ENCODE assay signal across 14 mouse cellular contexts in the genomic region with DNA sequence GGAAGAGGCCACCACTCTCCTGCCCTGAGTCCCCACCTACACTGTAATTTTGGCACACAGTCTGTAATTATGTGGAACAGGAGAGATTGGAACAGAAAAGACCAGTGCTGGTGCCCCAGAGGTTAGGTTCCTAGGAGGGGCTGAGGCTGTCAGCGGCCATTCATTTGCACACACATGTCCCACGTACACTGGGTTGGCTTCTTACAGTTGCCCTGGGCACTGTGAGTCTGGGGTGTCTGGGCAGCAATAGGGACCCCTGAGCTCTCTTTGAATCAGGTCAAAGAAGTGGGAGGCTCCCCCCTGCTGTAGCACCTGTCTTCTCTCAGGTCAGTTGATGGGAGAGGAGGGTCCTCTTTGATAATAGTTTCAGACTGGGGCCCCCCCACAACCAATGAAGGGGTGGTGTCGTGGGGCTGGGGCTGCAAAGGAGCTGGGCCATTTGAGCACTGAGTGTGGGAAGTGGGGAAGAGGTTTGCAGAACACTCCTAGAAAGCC. TPM values are rescaled to one million over a fixed set of nuclear protein-coding genes. Genes with fewer than 3 reads are reported as not detected.
A peak's percentile ranks its signal among the peaks of the same experiment; 100 is the strongest.
DNase-seq lines count a peak whose midpoint lies in the region; ATAC-seq and TF ChIP-seq lines count a peak whose summit lies in the region.
"Had no signal": no experiment of that assay in that cellular context is flagged by ENCODE, and none has a peak within 500 bp of the region (broad histone marks: within the 10 kb centered on the region; RNA-seq: fewer than 3 reads in every experiment).

No protein-coding gene starts in this region.

- peak; percentile 29 to 37 for DNase-seq in cerebellum, adult 2 months
- DNase-seq in cerebellum, adult 9-11 months: peak; percentile 56
- DNase-seq in lung, postnatal 25 days (ENCODE audit: low spot score): no peak
- no peak for DNase-seq in heart, postnatal 14 days
- no peak for DNase-seq in limb, embryonic 10.5 days (ENCODE audit: low spot score)
- DNase-seq: kidney, adult 18-20 months had no signal

- H3K36me3 ChIP-seq in forebrain, embryonic 16.5 days (ENCODE audit: control insufficient read depth, insufficient read depth): no peaks in the 10 kb centered on the region
- H3K36me3 ChIP-seq in midbrain, embryonic 13.5 days: 0 out of 2 replicates have a peak, but pooled peaks cover 4% of the 10 kb centered on the region
- H3K36me3 ChIP-seq in limb, embryonic 10.5 days: no peaks in the 10 kb centered on the region
- H3K36me3 ChIP-seq: embryonic facial prominence, embryonic 12.5 days; heart, embryonic 15.5 days; limb, embryonic 15.5 days had no signal

- H3K27ac ChIP-seq in cerebellum, adult 2 months (ENCODE audit: insufficient read depth, low read length): peak overlapping the region; percentile 57
- peak overlapping the region; percentile 100 for H3K27ac ChIP-seq in forebrain, embryonic 16.5 days (ENCODE audit: low read length)
- peak overlapping the region; percentile 98 for H3K27ac ChIP-seq in midbrain, embryonic 13.5 days
- H3K27ac ChIP-seq in limb, embryonic 10.5 days: no peak overlapping the region
- H3K27ac ChIP-seq: heart, embryonic 15.5 days; limb, embryonic 15.5 days had no signal

- no peak for TF ChIP-seq CTCF in cerebellum, adult 2 months (IDR thresholded peaks at IDR 0.05; ENCODE audit: borderline replicate concordance, insufficient read depth, low read depth, low read length)

- no peaks in the 10 kb centered on the region for H3K27me3 ChIP-seq in cerebellum, adult 2 months (ENCODE audit: control insufficient read depth, insufficient read depth, low read length)
- no peaks in the 10 kb centered on the region for H3K27me3 ChIP-seq in forebrain, embryonic 16.5 days (replicated peaks; ENCODE audit: control insufficient read depth, insufficient read depth, low read length)
- H3K27me3 ChIP-seq in midbrain, embryonic 13.5 days: peaks cover 82% of the 10 kb centered on the region
- peaks cover 100% of the 10 kb centered on the region for H3K27me3 ChIP-seq in limb, embryonic 10.5 days (ENCODE audit: low read depth, poor library complexity, severe bottlenecking)

- TF ChIP-seq POLR2A in cerebellum, adult 2 months (IDR thresholded peaks at IDR 0.05; ENCODE audit: borderline replicate concordance, insufficient read depth, low read length): no peak

- peaks cover 26% of the 10 kb centered on the region for H3K4me1 ChIP-seq in cerebellum, adult 2 months (ENCODE audit: control insufficient read depth, insufficient read depth, low read length)
- peaks cover 52% of the 10 kb centered on the region for H3K4me1 ChIP-seq in forebrain, embryonic 16.5 days (replicated peaks; ENCODE audit: control insufficient read depth, insufficient read depth, low read length)
- H3K4me1 ChIP-seq in midbrain, embryonic 13.5 days (replicated peaks): peaks cover 89% of the 10 kb centered on the region
- peaks cover 19% of the 10 kb centered on the region for H3K4me1 ChIP-seq in limb, embryonic 10.5 days
- H3K4me1 ChIP-seq: heart, embryonic 15.5 days; limb, embryonic 15.5 days had no signal

- H3K9ac ChIP-seq in forebrain, embryonic 16.5 days (replicated peaks; ENCODE audit: low read depth, low read length): peak overlapping the region; percentile 100
- H3K9ac ChIP-seq in midbrain, embryonic 13.5 days (replicated peaks): peak overlapping the region; percentile 86
- H3K9ac ChIP-seq: embryonic facial prominence, embryonic 12.5 days; heart, embryonic 15.5 days; limb, embryonic 15.5 days had no signal

- no peaks in the 10 kb centered on the region for H3K9me3 ChIP-seq in forebrain, embryonic 16.5 days (ENCODE audit: control insufficient read depth, low read length)
- H3K9me3 ChIP-seq in midbrain, embryonic 13.5 days: no peaks in the 10 kb centered on the region
- no peaks in the 10 kb centered on the region for H3K9me3 ChIP-seq in limb, embryonic 10.5 days (replicated peaks)
- H3K9me3 ChIP-seq: embryonic facial prominence, embryonic 12.5 days; heart, embryonic 15.5 days; limb, embryonic 15.5 days had no signal

- WGBS in cerebellum, adult 2 months: 14% methylated on average over 3 of the region's 3 CpGs
- 3% methylated on average over 3 of the region's 3 CpGs for WGBS in forebrain, embryonic 16.5 days
- 2% methylated on average over 3 of the region's 3 CpGs for WGBS in midbrain, embryonic 13.5 days
- WGBS in limb, embryonic 10.5 days: 4% methylated on average over 3 of the region's 3 CpGs

- ATAC-seq in forebrain, embryonic 16.5 days: no peak
- no peak for ATAC-seq in midbrain, embryonic 13.5 days
- ATAC-seq: lung, postnatal 0 days had no signal

- intact Hi-C loops in heart, postnatal 14 days (cut with DNase I): no loop called here

- peak overlapping the region; percentile 92 for H3K4me3 ChIP-seq in cerebellum, adult 2 months (replicated peaks; ENCODE audit: insufficient read depth, low read depth, low read length)
- H3K4me3 ChIP-seq in forebrain, embryonic 16.5 days (replicated peaks; ENCODE audit: low read length): peak overlapping the region; percentile 74
- H3K4me3 ChIP-seq in midbrain, embryonic 13.5 days (replicated peaks): peak overlapping the region; percentile 55
- no peak overlapping the region for H3K4me3 ChIP-seq in limb, embryonic 10.5 days
- H3K4me3 ChIP-seq: heart, embryonic 15.5 days; limb, embryonic 15.5 days had no signal

- peak overlapping the region; percentile 67 for H3K4me2 ChIP-seq in forebrain, embryonic 16.5 days (ENCODE audit: low read length)
- peak overlapping the region; percentile 74 for H3K4me2 ChIP-seq in midbrain, embryonic 13.5 days (replicated peaks)
- H3K4me2 ChIP-seq: embryonic facial prominence, embryonic 12.5 days; heart, embryonic 15.5 days; limb, embryonic 15.5 days had no signal

RNA-seq across cellular contexts. Expression of a gene that starts 46.2 kb away (rescaled TPM):
- polyA plus RNA-seq in cerebellum, adult 2 months (2012; rRNA removed): 0.08 and 0.17 TPM in 2 replicates
- polyA plus RNA-seq in forebrain, embryonic 16.5 days (2015; fragmentation: Nextera tagmentation; extraction: Ambion mirVana): not detected in 2 replicates
- 0.12 TPM in 1 of 2 replicates, not detected in the other for polyA plus RNA-seq in midbrain, embryonic 13.5 days (2015; fragmentation: Nextera tagmentation; extraction: Ambion mirVana)
- not detected for total RNA-seq in heart, postnatal 14 days (2021)
- polyA plus RNA-seq in limb, embryonic 10.5 days (2016; fragmentation: Nextera tagmentation; extraction: Ambion mirVana): 0.18 and 0.34 TPM in 2 replicates
- total RNA-seq: gastrocnemius, adult 18-20 months; layer of hippocampus, postnatal 14 days had no signal

Comparison
In these comparisons a context has a peak if more than half of its experiments do, and no peak if none do; other contexts are left out.
1. DNase-seq: peak in cerebellum, adult 2 months (2 of 2) and cerebellum, adult 9-11 months (single experiment); none in lung, postnatal 25 days (single experiment), heart, postnatal 14 days (0 of 2) and limb, embryonic 10.5 days (single experiment).